Mouse (Mus musculus) thymus, adult 2 months (tissue): ENCODE results near the gene Igfbp2. TPM values are rescaled to one million over a fixed set of nuclear protein-coding genes. Genes with fewer than 3 reads are reported as not detected.

Experiments
- DNase-seq: peaks from one replicate; pipeline ENCODE4 v3.0.0; 2021
- H3K27ac ChIP-seq: fragments of 200-500 bp; 2 replicates; pipeline ENCODE4 v1.5.1; 2012; ENCODE audit warnings: low read length, control low read depth; ENCODE audit not compliant: control insufficient read depth, insufficient read depth
- H3K27me3 ChIP-seq: fragments of 200-500 bp; 2 replicates; pipeline ENCODE4 v1.6.1; 2012; ENCODE audit warnings: mild to moderate bottlenecking, low read length, moderate library complexity, mixed read lengths; ENCODE audit not compliant: control insufficient read depth, insufficient read depth
- H3K36me3 ChIP-seq: fragments of 200-500 bp; 2 replicates; pipeline ENCODE4 v1.6.1; 2012; ENCODE audit warnings: mild to moderate bottlenecking, low read length, moderate library complexity; ENCODE audit not compliant: control insufficient read depth, insufficient read depth
- H3K4me1 ChIP-seq: fragments of 200-500 bp; replicated peaks from 2 replicates; pipeline ENCODE4 v1.6.1; 2012; ENCODE audit warnings: low read length; ENCODE audit not compliant: control insufficient read depth, insufficient read depth
- H3K4me3 ChIP-seq: fragments of 200-500 bp; 2 replicates; pipeline ENCODE4 v1.5.1; 2012; ENCODE audit warnings: mild to moderate bottlenecking, low read length, control low read depth, moderate library complexity; ENCODE audit not compliant: control insufficient read depth, insufficient read depth
- CTCF ChIP-seq: fragments of 200-500 bp; IDR thresholded peaks from 2 replicates; pipeline ENCODE4 v1.5.1; 2012; ENCODE audit warnings: mild to moderate bottlenecking, control low read depth, low read length, moderate library complexity, borderline replicate concordance; ENCODE audit not compliant: control insufficient read depth, poor library complexity, insufficient read depth; ENCODE audit errors: extremely low read depth
- POLR2A ChIP-seq: fragments of 200-500 bp; IDR thresholded peaks from 2 replicates; pipeline ENCODE4 v1.6.1; 2012; ENCODE audit warnings: mild to moderate bottlenecking, low read length, control low read depth, moderate library complexity; ENCODE audit not compliant: control insufficient read depth, poor library complexity, insufficient read depth; ENCODE audit errors: extremely low read depth
- WGBS: fragments of 180-500 bp; shearing (Covaris S2); methylation state at CpG from one replicate; pipeline ENCODE4 v1.1.7; 2018; 5-methylcytosine and 5-hydroxymethylcytosine counted together
- polyA plus RNA-seq: library from polyadenylated mRNA; depleted of rRNA; stranded (reverse); fragments of >200 nt; gene quantifications from 2 replicates; pipeline ENCODE4 v1.2.3, GENCODE M21; 2012

Igfbp2 gene
- polyA plus RNA-seq, 1 experiment: 13.3 TPM

DNA sequence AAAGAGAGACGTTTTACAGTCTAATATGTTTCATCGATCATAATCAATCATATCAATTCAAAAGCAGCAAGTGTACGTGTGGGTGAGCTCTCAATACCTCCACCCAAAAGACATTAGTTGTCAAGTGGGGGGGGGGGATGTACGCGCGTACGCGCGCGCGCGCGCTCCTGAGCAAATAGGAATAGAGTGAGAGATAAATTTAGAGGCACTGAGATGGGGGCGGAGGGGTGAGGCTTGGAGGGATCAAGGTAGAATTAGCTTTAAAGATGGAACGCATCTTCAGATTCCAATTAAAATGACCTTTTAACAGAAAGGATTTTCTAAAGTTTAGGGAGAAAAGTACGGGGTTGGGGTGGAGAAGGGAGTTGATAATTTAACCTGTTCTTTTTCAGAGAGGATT is 48.8 kb downstream of the Igfbp2 start:
- 3% methylated on average over 16 of the region's 16 CpGs for WGBS
- H3K27me3 ChIP-seq: peaks cover 10% of the 10 kb centered on the region; the same call in 1 of the 2 replicates
- no peak overlapping the region for H3K27ac ChIP-seq
- TF ChIP-seq POLR2A: no peak
- TF ChIP-seq CTCF: no peak
- peaks cover 6% of the 10 kb centered on the region for H3K4me1 ChIP-seq
- H3K36me3 ChIP-seq: no peaks in the 10 kb centered on the region
- no peak for DNase-seq
- no peak overlapping the region for H3K4me3 ChIP-seq

DNA sequence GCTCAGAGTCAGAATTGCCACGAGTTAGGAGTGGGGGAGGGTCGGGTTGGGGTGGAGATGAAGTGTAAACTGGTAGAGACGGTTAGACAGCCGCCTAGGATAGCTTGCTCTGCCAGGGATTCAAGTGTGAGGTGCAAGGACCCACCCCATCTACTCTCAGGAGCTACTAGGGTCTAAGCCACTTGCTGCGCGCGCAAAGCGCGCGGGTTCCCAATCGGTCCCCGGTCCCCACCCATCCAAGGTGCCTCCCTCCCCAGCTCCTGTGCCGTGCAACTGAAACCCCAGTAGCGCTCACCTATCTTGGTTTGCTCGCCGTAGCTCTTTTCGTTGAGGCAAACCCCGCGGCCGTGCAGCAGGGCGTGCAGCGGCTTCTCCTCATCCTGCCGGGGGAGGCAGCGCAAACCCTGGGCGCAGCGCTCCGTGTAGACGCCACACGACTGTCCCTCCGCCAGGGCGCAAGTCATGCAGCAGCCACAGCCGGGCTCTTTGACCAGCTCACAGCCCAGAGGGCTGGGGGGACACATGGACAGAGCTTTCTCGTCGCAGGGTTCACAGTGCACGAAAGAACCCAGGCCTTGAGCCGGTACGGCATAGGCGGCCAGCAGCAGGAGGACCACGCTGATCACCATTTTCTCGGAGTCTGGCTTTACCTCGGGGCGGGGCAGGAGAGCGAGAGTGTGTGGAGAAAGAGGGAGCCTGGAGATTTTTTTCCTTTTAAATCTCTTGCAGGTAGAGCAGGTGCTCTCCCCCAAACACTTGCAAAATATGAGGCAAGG is 49.4 kb downstream of the Igfbp2 start:
- peak overlapping the region; percentile 8; the same call in 1 of the 2 replicates for H3K4me3 ChIP-seq
- H3K27ac ChIP-seq: no peak overlapping the region
- no peaks in the 10 kb centered on the region for H3K36me3 ChIP-seq
- WGBS: 3% methylated on average over 43 of the region's 43 CpGs
- peaks cover 10% of the 10 kb centered on the region; the same call in 1 of the 2 replicates for H3K27me3 ChIP-seq
- peaks cover 6% of the 10 kb centered on the region for H3K4me1 ChIP-seq
- no peak for DNase-seq
- TF ChIP-seq POLR2A (no peak), CTCF (no peak)

DNA sequence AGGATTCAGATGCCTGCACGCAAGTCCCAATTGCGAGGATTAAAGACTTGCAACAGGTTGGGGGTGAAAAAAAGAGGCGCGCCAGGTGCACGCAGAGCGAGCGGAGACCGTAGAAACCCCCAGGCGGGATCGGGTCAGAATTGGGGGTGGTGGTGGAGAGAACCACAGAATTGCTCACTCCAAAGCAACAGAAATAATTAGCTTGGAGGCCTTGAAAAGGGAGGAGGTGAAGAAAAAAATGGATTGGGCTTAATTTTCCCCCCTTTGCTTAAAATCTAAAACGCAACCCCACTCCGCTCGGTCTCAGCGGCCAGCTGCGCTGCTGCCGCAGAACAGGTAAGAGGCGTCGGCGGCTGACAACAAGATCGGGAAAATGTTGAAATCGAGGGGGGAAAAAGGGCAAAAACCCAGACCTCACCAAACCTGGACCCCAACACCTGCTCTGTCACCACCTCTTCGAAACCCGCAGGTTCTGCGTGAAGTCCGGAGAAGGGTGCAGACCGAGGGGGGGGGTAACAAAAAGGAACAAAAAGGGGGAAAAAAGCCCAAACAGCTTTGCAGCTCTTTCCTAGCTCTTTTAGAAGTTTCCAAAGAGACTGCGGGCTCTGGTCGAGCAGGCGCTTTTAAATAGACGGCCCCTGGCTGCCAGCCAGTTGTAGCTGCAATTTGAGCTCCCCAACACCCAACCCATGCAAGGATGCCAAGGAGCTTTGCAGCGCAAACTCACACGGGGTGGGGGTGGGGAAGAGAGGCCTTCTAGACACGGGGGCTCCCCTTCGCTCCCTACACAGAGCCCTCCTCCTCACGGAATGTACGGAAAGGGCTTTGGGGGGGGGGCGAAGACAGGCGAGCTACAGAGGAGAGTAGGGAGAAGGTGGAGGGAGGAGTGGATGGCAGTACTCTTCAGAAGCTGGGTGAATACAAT is 50.2 kb downstream of the Igfbp2 start, which contains the start of gene Igfbp5:
TSS of gene Igfbp5 (minus strand) at position 598 of the 925 bp plus-strand sequence.
- H3K27me3 ChIP-seq: peaks cover 10% of the 10 kb centered on the region; the same call in 1 of the 2 replicates
- H3K4me1 ChIP-seq: peaks cover 6% of the 10 kb centered on the region
- H3K27ac ChIP-seq: no peak within 1 kb of the TSS
- DNase-seq: no peak
- TF ChIP-seq POLR2A: no peak
- TF ChIP-seq CTCF: no peak
- WGBS: 6% methylated on average over 38 of the region's 38 CpGs
- no peaks in the 10 kb centered on the region for H3K36me3 ChIP-seq
- H3K4me3 ChIP-seq: peak within 1 kb of the TSS; percentile 8; the same call in 1 of the 2 replicates

DNA sequence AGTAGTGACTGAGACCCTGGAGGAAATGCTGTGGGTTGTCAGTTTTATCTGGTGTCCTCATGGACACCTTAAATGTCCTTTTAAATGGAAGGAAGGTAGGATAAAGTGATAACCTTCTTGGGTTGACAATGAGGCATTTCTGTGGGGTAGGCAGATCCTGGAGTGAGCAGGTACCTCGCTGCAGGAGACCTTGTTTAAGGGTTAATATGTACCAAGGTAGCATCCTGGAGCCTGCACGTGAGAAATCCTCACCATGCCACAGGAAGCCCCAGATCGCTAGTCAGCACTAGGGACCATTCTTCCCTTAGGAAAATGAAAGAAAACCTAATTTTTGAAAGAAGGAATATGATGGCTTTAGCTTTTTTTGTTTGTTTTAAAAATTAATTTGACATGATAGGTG is 51.4 kb downstream of the Igfbp2 start:
- Histone ChIP-seq H3K36me3 (no peaks in the 10 kb centered on the region), H3K27ac (no peak overlapping the region), H3K27me3 (peaks cover 10% of the 10 kb centered on the region; the same call in 1 of the 2 replicates), H3K4me1 (no peaks in the 10 kb centered on the region), H3K4me3 (no peak overlapping the region)
- WGBS: 2% methylated on average over 3 of the region's 3 CpGs
- TF ChIP-seq POLR2A: no peak
- TF ChIP-seq CTCF: no peak
- no peak for DNase-seq

DNA sequence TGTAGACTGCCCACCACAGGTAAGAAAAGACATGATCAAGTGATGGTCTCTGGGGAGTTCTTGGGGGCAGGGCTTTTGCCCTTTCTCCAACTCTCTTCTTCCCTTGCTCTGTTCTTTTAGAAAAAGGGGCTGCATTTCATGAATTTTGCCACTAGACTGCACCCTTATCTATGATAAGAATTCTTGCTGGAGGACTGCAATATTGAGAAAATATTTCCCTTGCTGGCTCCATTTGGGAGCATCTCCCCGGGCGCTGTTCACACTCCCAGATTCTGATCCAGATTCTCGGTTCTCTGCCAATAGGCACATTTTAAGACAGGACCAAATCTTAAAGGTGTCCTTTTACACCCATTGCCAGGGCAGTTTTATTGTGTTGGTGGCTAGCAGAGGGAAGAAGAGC is 51.8 kb downstream of the Igfbp2 start:
- Histone ChIP-seq H3K4me1 (no peaks in the 10 kb centered on the region), H3K27ac (no peak overlapping the region), H3K36me3 (no peaks in the 10 kb centered on the region), H3K4me3 (no peak overlapping the region), H3K27me3 (peaks cover 10% of the 10 kb centered on the region; the same call in 1 of the 2 replicates)
- no peak for DNase-seq
- whole genome bisulfite sequencing: 55% methylated on average over 3 of the region's 3 CpGs
- TF ChIP-seq CTCF: no peak
- no peak for TF ChIP-seq POLR2A

DNA sequence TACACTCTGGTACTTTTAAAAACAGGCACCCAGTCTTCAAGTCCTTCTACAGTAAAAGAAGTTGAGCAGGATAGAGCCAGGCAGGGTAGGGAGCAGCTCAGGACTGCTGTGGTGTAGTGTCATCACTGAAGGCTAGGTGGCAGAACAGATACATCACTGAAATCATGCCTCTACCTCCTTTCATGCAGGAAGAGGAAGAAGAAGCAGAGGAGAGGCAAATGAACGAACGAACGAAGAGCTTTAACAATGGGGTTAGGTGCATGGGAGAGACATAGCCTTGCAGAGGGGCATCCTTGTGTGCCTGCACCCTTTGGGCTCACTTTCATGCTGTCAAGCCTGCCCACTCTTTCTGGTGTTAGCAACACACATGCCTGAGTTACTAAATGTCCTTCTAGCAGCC is 53.6 kb downstream of the Igfbp2 start:
- Histone ChIP-seq H3K4me3 (no peak overlapping the region), H3K27ac (no peak overlapping the region), H3K27me3 (peaks cover 7% of the 10 kb centered on the region; the same call in 1 of the 2 replicates), H3K4me1 (no peaks in the 10 kb centered on the region), H3K36me3 (no peaks in the 10 kb centered on the region)
- TF ChIP-seq POLR2A: no peak
- no peak for TF ChIP-seq CTCF
- WGBS: 8% methylated on average over 3 of the region's 3 CpGs
- DNase-seq: no peak
